Mouse (Mus musculus): ENCODE data around the gene Srr.

DNA sequence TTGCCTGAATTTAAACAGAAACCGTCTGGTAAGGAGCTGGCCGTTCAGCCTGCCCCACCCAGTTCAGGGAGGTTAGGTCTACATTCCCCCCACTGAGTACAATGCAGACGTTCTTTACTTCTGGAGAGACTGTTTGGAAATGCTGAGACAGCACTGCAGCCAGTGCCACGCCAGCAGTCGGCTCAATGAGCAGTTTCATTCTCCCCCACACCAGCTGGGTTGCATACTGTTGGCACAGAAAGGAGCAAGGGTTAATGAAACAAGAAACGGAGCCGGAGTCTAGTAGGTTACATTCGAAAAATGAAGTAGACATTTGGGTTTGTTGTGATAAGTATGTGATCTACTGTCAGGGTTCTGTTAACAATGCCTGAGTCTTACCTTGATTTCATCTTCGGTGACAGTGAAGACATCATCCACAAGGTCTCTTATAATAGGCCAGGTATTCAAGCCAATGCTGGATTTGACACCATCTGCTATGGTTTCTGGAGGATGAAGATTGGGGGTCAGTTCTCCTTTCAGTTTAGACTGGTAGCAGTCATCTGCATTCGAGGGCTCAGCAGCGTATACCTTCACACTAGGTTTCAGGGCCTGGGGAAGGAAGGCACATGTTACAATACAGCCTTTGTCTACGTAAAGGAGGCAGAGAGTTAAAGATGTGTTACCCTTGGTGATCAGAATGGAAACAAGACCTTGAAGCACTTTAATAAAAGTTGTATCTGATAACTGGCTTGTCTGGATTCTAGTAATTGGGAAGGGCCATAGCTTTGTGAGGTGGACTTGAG, 16.9 kb downstream of the Srr start:
- TF ChIP-seq GATA1 (IDR thresholded peaks at IDR 0.05; ENCODE audit: borderline replicate concordance, low read length) = no peak
- TF ChIP-seq FLI1 (IDR thresholded peaks at IDR 0.05; ENCODE audit: low read length) = no peak
